Mouse (Mus musculus) mammary gland, adult 2 months (tissue): ENCODE data around the gene Sec14l5. TPM values are rescaled to one million over a fixed set of nuclear protein-coding genes. Genes with fewer than 3 reads are reported as not detected.

ENCODE experiments used
- polyA plus RNA-seq: library from polyadenylated mRNA; depleted of rRNA; stranded (reverse); fragments of >200 nt; gene quantifications from 2 replicates; pipeline ENCODE4 v1.2.3, GENCODE M21; 2012; ENCODE audit warnings: low replicate concordance; rRNA removed

Sec14l5 gene
- polyA plus RNA-seq, result 0.26 and 8.9 TPM in 2 replicates

DNA sequence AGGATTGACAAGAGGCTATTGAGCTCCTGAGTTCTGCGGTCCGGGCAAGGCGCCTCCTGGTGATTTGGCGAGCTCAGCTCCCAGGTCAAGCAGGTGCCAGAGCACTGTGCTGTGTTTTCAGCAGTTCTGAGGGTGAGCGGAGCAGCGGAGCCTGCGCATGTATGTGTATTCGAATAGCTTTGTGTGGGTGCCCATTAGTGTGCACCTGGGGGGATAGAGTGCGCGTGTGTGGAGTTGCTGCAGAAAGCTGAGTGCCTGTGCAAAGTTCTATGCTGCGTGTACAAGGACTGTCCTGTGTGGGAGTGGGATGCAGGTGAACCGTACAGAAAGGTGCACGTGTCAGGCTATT lies at the start of gene Sec14l5:
Gene Sec14l5, plus strand, starts transcription at position 73 of the 349 bp plus-strand sequence.

DNA sequence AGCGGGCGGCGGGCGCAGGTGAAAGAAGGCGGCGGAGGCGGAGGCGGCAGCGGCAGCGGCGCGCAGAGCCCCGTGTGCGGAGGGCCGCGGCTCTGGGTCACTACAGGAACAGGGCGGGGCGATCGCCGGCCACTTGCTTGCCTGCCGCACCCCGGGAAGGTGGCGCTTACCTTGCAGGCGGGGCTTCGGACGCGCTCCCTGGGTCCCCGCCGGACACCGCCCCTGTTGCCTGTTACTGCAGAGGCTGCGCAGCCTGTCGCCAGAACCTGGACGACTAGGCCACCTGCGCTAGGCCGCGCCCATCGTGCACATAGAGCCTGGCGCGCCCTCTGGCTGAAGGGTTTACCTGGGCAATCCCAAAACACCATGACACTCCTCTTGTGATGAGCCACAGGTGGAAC lies 14.5 kb upstream of the Sec14l5 start, which contains the start of gene Ppl:
Gene Ppl, minus strand, starts transcription at position 21 of the 401 bp plus-strand sequence.

DNA sequence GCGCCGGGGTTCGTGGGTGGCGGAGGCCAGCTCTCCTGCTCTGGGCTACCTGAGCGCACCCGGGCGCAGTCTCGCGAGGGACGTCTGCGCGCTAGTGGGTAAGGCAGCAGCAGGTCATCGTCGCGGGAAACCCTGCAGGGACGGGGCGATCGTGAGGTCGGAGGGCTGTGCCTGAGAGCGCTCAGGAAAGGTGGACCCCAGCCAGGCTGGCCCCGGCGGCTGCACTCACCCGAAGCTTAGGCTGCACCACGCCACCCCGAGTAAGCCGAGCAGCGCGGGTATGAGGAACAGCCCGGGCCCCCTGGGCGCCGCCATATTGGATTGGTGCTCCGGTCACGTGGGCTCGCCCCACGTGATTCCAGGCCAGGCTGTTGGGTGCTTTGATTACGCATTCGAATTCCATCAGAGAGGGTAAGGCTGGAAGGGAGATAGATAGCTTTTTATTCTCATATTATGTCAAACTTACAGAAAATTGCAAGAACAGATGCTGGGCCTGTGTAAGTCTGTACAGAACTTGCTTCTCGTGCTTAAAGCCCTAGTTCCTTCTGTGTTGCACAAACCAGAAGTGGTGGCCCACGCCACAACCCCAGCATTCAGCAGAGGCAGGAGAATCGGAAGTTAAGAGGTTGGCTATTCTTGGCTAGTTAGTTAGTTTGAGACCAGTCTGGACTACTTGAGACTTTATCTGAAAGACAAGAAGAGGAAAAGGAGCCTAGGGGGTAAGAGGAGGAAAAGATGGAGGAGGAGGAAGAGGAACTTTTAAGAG lies 56.9 kb downstream of the Sec14l5 start, which contains the start of gene Nagpa:
Gene Nagpa, minus strand, starts transcription at position 345 of the 766 bp plus-strand sequence.

DNA sequence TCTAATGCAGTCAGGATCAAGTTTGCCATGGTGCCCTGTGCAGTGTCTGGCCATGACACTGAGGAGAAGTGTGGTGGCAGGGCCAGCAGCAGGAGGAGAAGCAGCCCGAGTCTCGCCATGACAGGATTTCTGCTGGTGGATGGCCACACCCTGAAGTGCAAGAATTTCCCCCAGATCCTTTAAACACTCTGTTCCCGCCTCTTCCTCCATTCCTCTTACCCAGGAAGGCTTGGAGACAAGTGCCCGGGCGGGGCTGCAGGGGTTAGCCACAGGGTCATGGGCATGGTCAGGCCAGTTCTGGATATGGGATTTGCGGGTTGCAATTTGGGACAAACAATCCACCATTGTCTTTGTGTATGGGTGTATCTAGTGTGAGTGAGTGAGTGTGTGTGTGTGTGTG lies 75.2 kb downstream of the Sec14l5 start, which contains the start of gene AU021092:
Gene AU021092, minus strand, starts transcription at position 160 of the 400 bp plus-strand sequence.

DNA sequence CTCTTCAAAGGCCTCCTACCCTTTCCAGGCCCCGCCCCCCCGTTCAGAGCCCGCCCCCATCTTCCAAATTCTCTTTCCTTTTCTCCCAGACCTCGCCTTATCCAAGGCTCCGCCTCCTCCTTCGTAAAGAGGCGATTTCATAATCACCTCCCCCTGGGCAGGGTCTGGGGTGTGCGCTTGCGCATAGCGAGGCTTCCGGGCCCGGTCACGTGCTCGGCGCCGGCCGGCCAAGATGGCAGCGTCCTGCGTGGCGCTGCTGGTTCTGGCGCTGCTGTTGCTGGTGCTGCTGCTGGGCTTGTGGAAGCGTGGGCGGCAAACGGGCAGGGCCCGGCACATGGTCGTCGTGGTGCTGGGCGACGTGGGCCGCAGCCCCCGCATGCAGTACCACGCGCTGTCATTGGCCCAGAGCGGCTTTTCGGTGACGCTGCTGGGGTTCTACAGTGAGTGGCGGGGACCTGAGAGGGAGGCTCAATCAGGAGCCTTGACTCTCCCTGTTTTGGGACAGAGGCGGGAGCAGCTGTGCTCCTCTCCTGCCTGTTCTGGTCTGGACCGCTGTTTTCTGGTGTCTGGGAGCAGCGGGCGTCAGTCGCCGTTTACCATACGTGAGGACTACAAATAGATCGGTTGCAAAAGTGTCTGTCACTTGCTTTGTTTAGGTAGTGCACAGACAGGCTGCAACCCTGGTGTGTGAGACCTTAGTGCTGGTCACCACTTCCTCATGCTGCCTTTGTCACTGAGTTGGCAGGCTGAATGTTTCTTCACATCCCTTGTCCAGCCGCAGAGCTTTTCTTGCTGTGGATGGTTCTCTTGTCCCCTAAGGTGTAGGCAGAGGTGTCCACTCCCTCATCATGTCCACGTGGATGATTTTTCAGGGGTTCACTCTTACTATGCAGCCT lies 86.8 kb downstream of the Sec14l5 start, which contains the start of gene Alg1:
Gene Alg1, plus strand, starts transcription at position 204 of the 896 bp plus-strand sequence.

Other genes with a start within 250 kb of the Sec14l5 start
- 104 and 109 TPM in 2 replicates for gene Nudt16l1, start 208.3 kb upstream of the Sec14l5 start, polyA plus RNA-seq
- 49.7 and 51.0 TPM in 2 replicates for gene Anks3, start 182.9 kb upstream of the Sec14l5 start, polyA plus RNA-seq
- gene Sept12, start 149.3 kb upstream of the Sec14l5 start, polyA plus RNA-seq, result not detected in 2 replicates
- gene Smim22, start 139.8 kb upstream of the Sec14l5 start, polyA plus RNA-seq, result 19.8 and 26.5 TPM in 2 replicates
- 134 and 212 TPM in 2 replicates for gene Rogdi, start 133.6 kb upstream of the Sec14l5 start, polyA plus RNA-seq
- gene Glyr1, start 97.2 kb upstream of the Sec14l5 start, polyA plus RNA-seq, result 51.4 and 80.5 TPM in 2 replicates
- gene Ubn1, start 97.1 kb upstream of the Sec14l5 start, polyA plus RNA-seq, result 32.7 and 45.9 TPM in 2 replicates
- 2.0 and 3.6 TPM in 2 replicates for gene Ppl, start 14.7 kb upstream of the Sec14l5 start, polyA plus RNA-seq
- 47.9 and 52.6 TPM in 2 replicates for gene Nagpa, start 56.9 kb downstream of the Sec14l5 start, polyA plus RNA-seq
- 3.4 and 3.8 TPM in 2 replicates for gene AU021092, start 75.2 kb downstream of the Sec14l5 start, polyA plus RNA-seq
- 63.7 and 65.6 TPM in 2 replicates for gene Alg1, start 86.5 kb downstream of the Sec14l5 start, polyA plus RNA-seq
- gene Eef2kmt, start 108.9 kb downstream of the Sec14l5 start, polyA plus RNA-seq, result 58.8 and 76.6 TPM in 2 replicates